Mouse (Mus musculus) cortical plate, adult 2 months (tissue): ENCODE measurements around the gene Ireb2.

Source experiments
- CTCF ChIP-seq: fragments of 200-500 bp; IDR thresholded peaks from 2 replicates; pipeline ENCODE4 v1.5.1; 2011; ENCODE audit warnings: mild to moderate bottlenecking, control low read depth, low read length; ENCODE audit not compliant: insufficient read depth; ENCODE audit errors: extremely low read depth
- POLR2A ChIP-seq: fragments of 200-500 bp; IDR thresholded peaks from 2 replicates; pipeline ENCODE4 v1.6.1; 2011; ENCODE audit warnings: mild to moderate bottlenecking, low read length, control low read depth; ENCODE audit not compliant: insufficient read depth; ENCODE audit errors: extremely low read depth

DNA sequence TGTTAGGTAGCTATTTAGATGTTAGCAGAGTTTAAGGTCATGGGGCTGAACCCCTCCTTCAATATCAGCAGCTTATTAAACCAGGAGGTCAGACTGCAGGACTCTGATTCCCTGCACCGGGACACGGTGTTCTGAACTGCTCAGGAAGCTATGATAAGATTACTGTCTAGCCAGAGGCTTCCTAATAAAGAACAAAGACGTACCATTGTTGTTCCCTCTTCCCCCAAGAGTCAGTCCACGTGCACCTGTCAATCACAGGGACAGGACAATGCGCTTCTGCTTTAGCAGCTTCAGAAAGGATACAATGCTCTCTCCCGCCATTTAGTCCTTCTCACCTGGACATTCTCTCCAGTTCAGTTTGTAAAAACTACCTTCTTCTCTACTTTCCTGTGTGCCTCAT, 8.0 kb upstream of the Ireb2 start:
- TF ChIP-seq CTCF (no peak), POLR2A (no peak)
